Mouse (Mus musculus) stomach, embryonic 14.5 days (tissue): ENCODE data around the gene Lsp1. TPM values are rescaled to one million over a fixed set of nuclear protein-coding genes. Genes with fewer than 3 reads are reported as not detected.

Source experiments
- ATAC-seq: fragments of 200-750 bp; cut with Nextera tagmentation; 2 replicates; pipeline ENCODE4 v1.8.0; 2017; ENCODE audit warnings: low read depth, moderate TSS enrichment; ENCODE audit not compliant: insufficient number of reproducible peaks, insufficient read depth, low FRiP score
- H3K27ac ChIP-seq: fragments of 300-500 bp; sonication (generic); 2 replicates; pipeline ENCODE4 v1.5.1; 2014; ENCODE audit warnings: mild to moderate bottlenecking, low read length, moderate library complexity, mixed read lengths
- H3K27me3 ChIP-seq: fragments of 300-500 bp; sonication (generic); 2 replicates; pipeline ENCODE4 v1.6.1; 2014; ENCODE audit warnings: low read length, control low read depth, mixed read lengths; ENCODE audit not compliant: control insufficient read depth, insufficient read depth
- H3K36me3 ChIP-seq: fragments of 300-500 bp; sonication (generic); 2 replicates; pipeline ENCODE4 v1.6.1; 2014; ENCODE audit warnings: mild to moderate bottlenecking, control low read depth, low read length, moderate library complexity, mixed read lengths; ENCODE audit not compliant: control insufficient read depth, insufficient read depth
- H3K4me1 ChIP-seq: fragments of 300-500 bp; sonication (generic); 2 replicates; pipeline ENCODE4 v1.6.1; 2014; ENCODE audit warnings: low read length, control low read depth, mixed read lengths; ENCODE audit not compliant: control insufficient read depth, insufficient read depth
- H3K4me2 ChIP-seq: fragments of 300-500 bp; sonication (generic); replicated peaks from 2 replicates; pipeline ENCODE4 v1.6.1; 2014; ENCODE audit warnings: low read depth, low read length, control low read depth
- H3K4me3 ChIP-seq: fragments of 300-500 bp; sonication (generic); 2 replicates; pipeline ENCODE4 v1.5.1; 2014; ENCODE audit warnings: low read depth, low read length, control low read depth
- H3K9ac ChIP-seq: fragments of 300-500 bp; sonication (generic); replicated peaks from 2 replicates; pipeline ENCODE4 v1.6.1; 2014; ENCODE audit warnings: low read depth, mild to moderate bottlenecking, control low read depth, low read length, moderate library complexity, mixed read lengths
- H3K9me3 ChIP-seq: fragments of 300-500 bp; sonication (generic); 2 replicates; pipeline ENCODE4 v1.6.1; 2016; ENCODE audit warnings: low read depth, low read length, control low read depth; ENCODE audit not compliant: control insufficient read depth
- WGBS: fragments of 180-500 bp; shearing (Covaris S2); extraction: QIAGEN DNeasy Blood & Tissue Kit; methylation state at CpG from one replicate; pipeline ENCODE4 v1.1.7; 2014; 5-methylcytosine and 5-hydroxymethylcytosine counted together
- polyA plus RNA-seq: library from polyadenylated mRNA; unstranded; fragments of >200 nt; fragmentation: Nextera tagmentation; extraction: Ambion mirVana; gene quantifications from 2 replicates; pipeline ENCODE4 v1.2.1, GENCODE M21; 2014

Gene Lsp1
- polyA plus RNA-seq, 1 experiment from 2014 or later = 194 TPM

DNA sequence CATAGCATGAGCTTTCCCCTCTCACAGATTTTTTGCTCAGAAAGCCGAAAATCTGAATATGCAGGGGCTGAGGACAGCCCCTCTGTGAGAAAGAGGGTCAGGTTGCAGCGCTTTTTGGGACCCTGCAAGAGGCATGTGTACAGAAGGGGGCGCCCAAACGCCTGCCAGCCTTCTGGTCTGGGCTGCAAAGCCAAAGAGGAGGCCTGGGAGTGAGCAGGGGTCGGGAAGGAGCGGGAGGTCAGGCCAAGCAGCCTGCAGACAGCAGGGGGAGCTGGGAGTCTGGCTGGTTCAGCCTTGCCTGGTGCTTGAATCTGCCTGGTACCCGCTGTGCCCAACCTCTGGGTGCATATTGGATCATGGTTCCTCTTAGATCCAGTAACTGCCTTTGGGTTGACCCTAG lies 32.4 kb upstream of the Lsp1 start:
- Histone ChIP-seq H3K4me3 (no peak overlapping the region), H3K4me2 (no peak overlapping the region), H3K27me3 (no peaks in the 10 kb centered on the region), H3K9me3 (no peaks in the 10 kb centered on the region), H3K9ac (no peak overlapping the region), H3K4me1 (peaks cover 8% of the 10 kb centered on the region), H3K27ac (no peak overlapping the region), H3K36me3 (no peaks in the 10 kb centered on the region)
- ATAC-seq = peak; percentile 20; the same call in 1 of the 2 replicates
- WGBS = 11% methylated on average over 7 of the region's 7 CpGs

DNA sequence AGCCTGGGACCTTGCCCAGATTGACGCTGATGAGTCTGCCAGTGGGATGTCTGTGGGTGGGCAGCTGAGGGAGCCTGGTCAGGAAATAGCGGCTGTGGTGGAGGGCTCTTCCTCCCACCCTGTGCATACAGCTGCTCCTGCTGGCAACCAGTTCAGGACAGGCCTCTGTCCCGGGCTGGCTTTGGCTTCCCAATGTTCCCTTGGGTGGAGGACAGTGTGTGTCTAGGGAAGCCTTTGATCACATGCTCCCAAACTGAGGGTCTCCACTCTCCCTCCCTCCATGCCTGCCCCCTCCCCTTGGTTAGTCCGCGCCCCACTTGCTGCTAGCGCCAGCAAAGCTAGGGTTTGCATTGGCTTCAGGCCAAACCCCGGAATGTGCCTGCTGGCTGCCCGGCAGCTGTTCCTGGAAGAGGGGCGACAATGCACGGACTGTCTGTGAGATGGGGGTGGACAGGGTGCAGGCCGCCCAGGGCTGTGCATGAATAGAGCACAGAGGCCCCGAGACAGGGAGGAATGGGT lies 30.4 kb upstream of the Lsp1 start:
- H3K36me3 ChIP-seq = no peaks in the 10 kb centered on the region
- H3K4me2 ChIP-seq = no peak overlapping the region
- no peak overlapping the region for H3K9ac ChIP-seq
- no peaks in the 10 kb centered on the region for H3K9me3 ChIP-seq
- H3K4me1 ChIP-seq = peaks cover 8% of the 10 kb centered on the region
- peak; percentile 35; the same call in 1 of the 2 replicates for ATAC-seq
- 34% methylated on average over 12 of the region's 12 CpGs for WGBS
- no peak overlapping the region for H3K4me3 ChIP-seq
- H3K27ac ChIP-seq = peak overlapping the region; percentile 49; the same call in 1 of the 2 replicates
- no peaks in the 10 kb centered on the region for H3K27me3 ChIP-seq

DNA sequence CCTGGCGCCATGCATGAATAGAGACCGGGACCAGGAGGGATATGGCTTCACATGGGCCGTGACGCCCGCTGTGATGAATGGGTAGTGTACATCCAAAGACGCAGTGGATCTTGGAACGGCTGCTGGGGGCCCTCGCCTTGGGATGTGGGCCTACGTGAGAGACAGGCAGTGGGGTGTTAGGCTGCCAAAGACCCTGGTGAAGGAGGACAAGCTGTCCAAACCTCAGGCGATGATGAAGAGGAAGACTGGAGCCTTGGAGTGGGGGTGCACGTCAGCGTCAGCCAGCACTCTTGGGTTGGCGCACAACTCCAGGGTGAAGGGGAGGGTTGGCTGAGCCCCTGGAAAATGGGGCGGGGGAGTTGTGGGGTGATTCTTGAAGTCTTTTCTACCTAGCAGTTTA lies 29.5 kb upstream of the Lsp1 start:
- Histone ChIP-seq H3K27ac (no peak overlapping the region), H3K9ac (no peak overlapping the region), H3K36me3 (no peaks in the 10 kb centered on the region), H3K4me1 (peaks cover 11% of the 10 kb centered on the region), H3K4me2 (no peak overlapping the region), H3K9me3 (no peaks in the 10 kb centered on the region), H3K4me3 (no peak overlapping the region), H3K27me3 (no peaks in the 10 kb centered on the region)
- WGBS = 86% methylated on average over 14 of the region's 14 CpGs
- ATAC-seq = no peak

DNA sequence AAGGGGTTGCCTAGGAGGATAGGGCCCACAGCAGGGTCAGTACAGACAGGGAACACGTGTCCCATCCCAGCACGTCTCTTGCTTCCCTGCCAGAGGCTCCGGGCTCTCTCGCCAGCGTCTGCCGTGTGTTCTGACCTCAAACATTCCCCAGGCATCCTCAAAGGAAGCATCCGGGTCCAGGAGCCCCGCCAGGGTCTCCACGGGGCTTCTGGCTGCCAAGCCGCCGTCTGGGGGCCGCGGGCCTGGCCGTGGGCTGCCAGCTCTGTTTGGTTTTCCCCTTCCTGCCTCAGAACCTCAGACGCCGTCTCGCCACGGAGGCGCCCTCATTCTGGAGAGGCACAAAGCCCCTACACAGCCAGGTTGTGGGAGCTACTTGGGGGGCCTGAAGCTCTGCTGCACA lies 27.0 kb upstream of the Lsp1 start:
- no peak overlapping the region for H3K4me3 ChIP-seq
- H3K4me1 ChIP-seq = peaks cover 11% of the 10 kb centered on the region
- H3K27ac ChIP-seq = no peak overlapping the region
- 26% methylated on average over 19 of the region's 19 CpGs for WGBS
- no peaks in the 10 kb centered on the region for H3K9me3 ChIP-seq
- no peaks in the 10 kb centered on the region for H3K36me3 ChIP-seq
- H3K27me3 ChIP-seq = no peaks in the 10 kb centered on the region
- H3K4me2 ChIP-seq = no peak overlapping the region
- H3K9ac ChIP-seq = no peak overlapping the region; the same call in 1 of the 2 replicates
- ATAC-seq = no peak

DNA sequence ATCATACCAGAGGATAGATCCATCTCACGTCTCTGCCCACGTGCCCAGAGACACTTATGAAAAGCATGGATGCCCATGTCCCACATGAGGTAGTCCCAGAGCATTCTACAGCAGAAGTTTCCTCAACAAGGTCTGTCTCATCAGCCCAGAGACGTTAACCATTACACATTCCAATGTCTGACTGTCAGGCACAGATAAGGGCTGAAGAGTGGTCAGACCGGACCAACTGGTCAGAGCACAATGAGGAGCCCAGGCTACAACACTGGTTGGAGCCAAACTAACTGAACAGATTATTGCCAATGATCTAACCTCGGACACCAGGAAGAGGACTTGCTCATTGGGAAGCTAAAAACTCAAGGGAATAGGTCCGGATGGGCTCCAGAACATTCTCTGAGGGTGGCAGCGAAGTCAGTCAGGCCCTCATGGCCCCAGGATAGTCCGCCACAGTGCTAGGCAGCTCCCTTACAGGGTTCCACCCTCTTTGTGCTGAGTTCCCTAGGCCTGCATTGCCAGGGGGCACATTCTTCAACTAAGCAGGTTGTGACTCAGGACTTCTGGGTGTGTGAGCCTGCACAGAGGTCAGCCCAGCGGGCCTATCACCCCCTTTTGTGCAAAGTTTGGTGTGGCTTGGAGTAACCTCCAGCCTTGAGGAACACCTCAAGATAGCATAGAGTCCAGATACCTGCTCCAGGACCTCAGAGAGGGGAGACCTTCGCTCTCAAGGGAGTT lies 26.3 kb upstream of the Lsp1 start, which contains the start of gene Syt8:
TSS of gene Syt8 (plus strand) at position 714 of the 729 bp plus-strand sequence.
- 76% methylated on average over 10 of the region's 10 CpGs for WGBS
- Histone ChIP-seq H3K27me3 (no peaks in the 10 kb centered on the region), H3K36me3 (no peaks in the 10 kb centered on the region), H3K9ac (no peak within 1 kb of the TSS; the same call in 1 of the 2 replicates), H3K27ac (peak within 1 kb of the TSS; percentile 44; the same call in 1 of the 2 replicates), H3K4me3 (no peak within 1 kb of the TSS), H3K4me2 (no peak within 1 kb of the TSS), H3K9me3 (no peaks in the 10 kb centered on the region), H3K4me1 (peaks cover 11% of the 10 kb centered on the region)
- peak; percentile 43 for ATAC-seq

DNA sequence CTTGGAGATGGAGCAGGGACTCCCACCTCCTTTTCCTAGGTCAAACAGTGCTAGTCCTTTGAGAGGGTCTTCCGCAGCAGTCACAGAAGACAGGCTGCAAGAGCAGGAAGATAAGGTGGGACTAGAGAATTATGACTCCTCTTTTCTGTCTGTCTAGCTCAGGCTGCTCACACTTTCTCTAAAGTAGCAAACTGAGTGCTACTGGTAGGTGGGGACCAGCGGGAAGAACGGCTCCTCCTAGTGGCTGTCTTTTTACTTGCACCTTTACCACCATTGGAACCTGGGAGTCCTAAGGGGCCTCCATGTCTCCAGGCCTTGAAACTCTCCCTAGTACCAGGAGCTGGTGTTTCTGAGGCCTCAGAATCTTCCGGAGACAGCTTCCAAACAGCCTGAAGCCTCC lies 25.1 kb upstream of the Lsp1 start:
- Histone ChIP-seq H3K27ac (no peak overlapping the region), H3K36me3 (no peaks in the 10 kb centered on the region), H3K4me2 (no peak overlapping the region), H3K4me1 (peaks cover 4% of the 10 kb centered on the region), H3K4me3 (no peak overlapping the region), H3K9ac (no peak overlapping the region), H3K9me3 (no peaks in the 10 kb centered on the region), H3K27me3 (no peaks in the 10 kb centered on the region)
- WGBS = 14% methylated on average over 4 of the region's 4 CpGs
- no peak for ATAC-seq

DNA sequence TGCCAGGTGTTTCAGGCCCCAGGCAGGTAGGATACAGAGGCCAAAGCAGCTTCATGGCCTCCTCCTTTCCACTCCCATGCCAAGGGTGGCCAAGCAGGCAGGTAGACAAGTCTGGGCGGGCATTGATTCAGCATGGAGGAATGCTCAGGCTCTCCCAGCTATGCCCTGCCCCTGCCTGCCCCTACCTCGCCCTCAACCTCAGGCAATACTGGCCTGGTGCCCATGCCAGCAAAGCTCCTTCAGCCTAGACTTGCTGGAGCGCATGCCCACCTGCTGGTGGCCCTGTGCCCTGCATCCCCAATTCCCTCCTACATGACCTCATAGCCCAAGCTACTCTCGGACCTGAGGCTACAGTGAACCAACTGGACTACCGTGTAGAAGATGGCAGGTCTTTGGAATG lies 23.3 kb upstream of the Lsp1 start:
- Histone ChIP-seq H3K4me2 (no peak overlapping the region), H3K4me1 (peaks cover 18% of the 10 kb centered on the region), H3K27ac (no peak overlapping the region; the same call in 1 of the 2 replicates), H3K9me3 (no peaks in the 10 kb centered on the region), H3K4me3 (no peak overlapping the region), H3K9ac (no peak overlapping the region), H3K27me3 (no peaks in the 10 kb centered on the region), H3K36me3 (no peaks in the 10 kb centered on the region)
- WGBS = 80% methylated on average over 5 of the region's 5 CpGs
- peak; percentile 20; the same call in 1 of the 2 replicates for ATAC-seq

DNA sequence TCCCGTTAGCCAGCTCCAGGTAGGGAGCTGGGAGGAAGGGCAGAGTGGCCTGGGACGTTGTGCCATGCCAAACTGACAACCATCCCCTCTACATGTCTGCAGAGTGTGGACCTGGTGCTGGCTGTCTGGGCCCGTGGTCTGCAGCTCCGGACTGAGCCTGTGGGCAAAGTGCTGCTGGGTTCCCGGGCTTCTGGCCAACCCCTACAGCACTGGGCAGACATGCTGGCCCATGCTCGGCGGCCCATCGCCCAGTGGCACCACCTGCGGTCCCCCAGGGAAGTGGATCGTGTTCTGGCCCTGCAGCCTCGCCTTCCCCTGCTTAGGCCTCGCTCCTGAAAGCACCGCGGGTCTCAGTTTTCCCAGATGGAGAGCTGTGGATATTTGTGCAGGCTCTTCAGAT lies 20.6 kb upstream of the Lsp1 start:
- H3K4me3 ChIP-seq = no peak overlapping the region
- peaks cover 20% of the 10 kb centered on the region for H3K4me1 ChIP-seq
- ATAC-seq = no peak
- H3K27me3 ChIP-seq = no peaks in the 10 kb centered on the region
- H3K4me2 ChIP-seq = no peak overlapping the region
- H3K9ac ChIP-seq = no peak overlapping the region
- H3K9me3 ChIP-seq = no peaks in the 10 kb centered on the region
- peak overlapping the region; percentile 68; the same call in 1 of the 2 replicates for H3K27ac ChIP-seq
- H3K36me3 ChIP-seq = no peaks in the 10 kb centered on the region
- 81% methylated on average over 14 of the region's 14 CpGs for WGBS
